Mouse (Mus musculus) large intestine, adult 2 months (tissue): Measurements from ENCODE around the gene Map4k5. TPM values are rescaled to one million over a fixed set of nuclear protein-coding genes. Genes with fewer than 3 reads are reported as not detected.

Source experiments
- DNase-seq: peaks from one replicate; pipeline ENCODE4 v3.0.0-alpha.2; 2012; ENCODE audit warnings: low read depth, low spot score
- WGBS: fragments of 180-500 bp; shearing (Covaris S2); methylation state at CpG from one replicate; pipeline ENCODE4 v1.1.7; 2018; 5-methylcytosine and 5-hydroxymethylcytosine counted together
- polyA plus RNA-seq: library from polyadenylated mRNA; depleted of rRNA; stranded (reverse); fragments of >200 nt; gene quantifications from 2 replicates; pipeline ENCODE4 v1.2.3, GENCODE M21; 2012; rRNA removed

The Map4k5 gene
- 2.0 and 2.4 TPM in 2 replicates for polyA plus RNA-seq

DNA sequence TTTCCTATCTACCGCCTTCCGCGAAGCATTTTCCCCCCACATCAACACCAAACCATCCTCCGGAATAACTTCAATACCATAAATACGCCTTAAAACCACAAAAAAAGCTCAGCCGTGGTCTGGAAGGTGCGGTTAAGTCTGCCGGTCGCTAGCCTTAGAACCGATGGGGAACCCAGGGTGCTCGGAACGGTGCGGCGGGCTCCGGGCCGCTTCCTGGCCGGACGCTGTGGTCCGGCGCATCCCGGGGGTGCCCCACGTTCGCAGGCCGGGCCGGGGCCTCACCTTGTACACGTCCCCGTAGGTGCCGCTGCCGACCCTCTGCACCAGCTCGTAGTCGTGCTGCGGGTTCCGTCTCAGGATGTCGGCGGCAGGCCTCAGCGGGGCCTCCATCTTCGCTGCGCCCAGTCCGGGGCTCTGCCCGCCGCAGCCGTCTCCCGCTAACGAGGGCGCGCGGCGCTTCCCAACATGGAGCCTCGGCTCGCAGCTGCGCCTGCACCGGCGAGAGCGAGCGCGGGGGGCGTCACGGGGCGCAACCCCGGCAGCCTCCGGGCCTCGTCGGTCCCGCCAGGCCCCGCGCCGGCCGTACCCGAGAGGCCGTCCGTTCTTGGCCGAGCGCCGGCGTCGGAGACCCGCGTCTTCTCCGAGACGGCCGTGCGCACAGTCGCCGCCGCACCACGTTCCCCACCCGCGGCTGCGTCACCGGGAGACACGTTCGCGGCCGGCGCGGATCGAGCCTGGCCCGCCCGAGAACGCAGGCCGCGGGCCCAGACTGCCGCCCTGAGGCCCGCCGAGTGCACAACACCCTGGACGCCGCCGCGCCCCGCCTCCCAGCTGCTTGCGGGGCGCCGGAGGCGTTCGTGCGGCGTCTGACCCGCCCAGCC is at the start of gene Map4k5, which contains the start of gene Atl1:
Gene Map4k5, minus strand, starts transcription at position 830 of the 881 bp plus-strand sequence.
Gene Atl1, plus strand, starts transcription at position 244 of the 881 bp plus-strand sequence.
- WGBS = under 1% methylated on average over 118 of the region's 118 CpGs
- peak; percentile 48 for DNase-seq

DNA sequence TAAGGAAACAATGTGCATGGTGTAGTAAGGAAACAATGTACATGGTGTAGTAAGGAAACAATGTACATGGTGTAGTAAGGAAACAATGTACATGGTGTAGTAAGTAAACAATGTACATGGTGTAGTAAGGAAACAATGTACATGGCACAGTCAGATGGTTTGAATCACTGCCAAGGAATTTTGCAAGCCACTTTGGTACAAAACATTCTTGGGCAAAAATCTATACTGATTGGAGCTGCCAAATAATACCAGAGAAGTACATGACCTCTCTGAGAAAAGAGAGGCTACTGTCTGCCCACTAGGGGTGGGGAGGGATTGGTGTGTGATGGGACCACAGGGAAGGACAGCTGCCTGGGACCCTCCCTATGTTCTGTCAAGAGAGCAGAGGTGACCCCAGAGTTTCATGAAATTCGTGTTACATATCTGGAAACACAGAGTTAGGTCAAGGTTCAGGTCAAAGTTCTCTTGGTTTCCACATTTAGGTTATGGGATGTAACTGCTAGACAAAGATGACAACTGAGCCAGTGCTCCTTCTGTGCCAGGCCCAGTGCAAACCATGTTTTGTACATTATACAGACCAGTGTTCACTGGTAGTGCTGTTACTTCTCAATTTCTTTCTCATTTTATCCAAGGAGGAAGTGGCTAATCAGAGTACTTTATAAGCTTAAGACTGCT is 48.8 kb upstream of the Map4k5 start:
- 24% methylated on average over 1 of the region's 1 CpGs for WGBS
- DNase-seq = no peak

DNA sequence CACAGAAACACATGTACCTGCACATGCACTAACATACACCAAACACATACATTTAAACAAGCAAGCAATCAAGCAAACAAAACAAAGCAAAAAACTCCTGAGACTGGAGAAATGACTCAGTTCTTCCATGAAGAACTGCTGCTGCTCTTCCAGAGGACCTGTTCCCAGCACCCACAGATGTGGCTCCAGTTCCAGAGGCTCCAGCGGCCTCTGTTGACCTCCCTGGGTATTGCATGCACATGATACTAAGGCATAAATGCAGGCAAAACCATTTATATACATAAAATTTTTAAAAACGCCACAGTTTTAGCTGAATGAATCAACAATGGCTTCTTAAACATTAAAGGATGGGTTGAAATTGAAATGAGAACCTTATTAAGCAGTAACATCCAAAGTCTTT is 46.3 kb upstream of the Map4k5 start:
- DNase-seq = no peak
- WGBS = 84% methylated on average over 2 of the region's 2 CpGs

DNA sequence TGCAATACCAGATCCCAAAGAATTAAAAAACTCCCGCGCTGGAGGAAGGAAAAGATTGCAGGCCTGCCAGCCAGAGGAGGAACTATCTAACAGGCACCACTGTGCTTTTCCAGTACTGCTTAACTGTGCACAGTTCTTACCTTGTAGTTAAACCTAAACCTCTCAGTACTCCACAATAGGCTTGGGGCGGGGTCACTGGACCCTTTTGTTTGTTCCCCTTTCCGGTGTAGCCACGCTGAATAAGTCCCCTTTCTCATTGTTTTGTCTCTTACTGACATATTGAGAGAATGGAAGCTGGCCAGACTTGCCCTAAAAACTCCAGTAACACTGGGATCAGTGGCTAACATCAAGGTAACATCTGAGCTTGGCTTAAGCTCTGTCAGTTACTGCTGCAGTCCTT is 44.7 kb upstream of the Map4k5 start:
- 86% methylated on average over 5 of the region's 5 CpGs for WGBS
- no peak for DNase-seq

DNA sequence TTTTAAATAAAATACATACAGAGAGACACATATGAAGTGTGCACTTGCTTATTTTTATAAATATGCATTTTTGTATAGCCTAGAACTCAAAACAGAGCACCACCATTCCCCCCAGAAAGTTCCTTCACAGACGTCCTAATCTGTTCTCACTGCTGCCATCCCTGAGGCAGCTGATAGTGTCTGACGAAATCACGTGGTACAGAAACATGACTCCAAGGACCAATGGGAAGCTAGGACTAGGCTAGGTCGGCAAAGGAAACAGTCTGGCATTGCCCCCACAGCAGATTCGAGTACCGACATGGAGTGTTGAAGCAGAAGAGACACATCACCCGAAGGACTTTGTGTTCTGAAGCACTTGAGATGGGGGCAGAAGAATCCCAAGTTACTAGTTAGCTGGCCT is 33.7 kb upstream of the Map4k5 start:
- no peak for DNase-seq
- WGBS = 66% methylated on average over 7 of the region's 7 CpGs

DNA sequence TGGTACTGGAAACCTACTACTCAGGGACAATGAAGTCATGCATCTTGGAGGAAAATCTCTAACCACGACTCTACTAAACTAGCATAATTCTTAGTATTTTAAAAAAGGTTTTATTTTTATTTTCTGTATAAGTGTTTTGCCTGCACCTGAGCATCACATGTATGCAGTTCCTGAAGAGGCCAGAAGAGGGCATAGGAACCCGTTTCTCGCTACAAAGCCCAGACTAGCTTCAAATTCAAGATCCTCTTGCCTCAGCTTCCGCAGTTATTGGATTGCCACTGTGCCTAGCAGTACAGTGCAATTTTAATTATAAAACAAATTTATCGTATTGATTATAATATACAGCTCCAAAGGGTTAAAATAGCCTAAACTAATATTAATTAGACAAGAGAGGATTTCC is 31.0 kb upstream of the Map4k5 start:
- DNase-seq = no peak
- WGBS = 14% methylated on average over 5 of the region's 5 CpGs

DNA sequence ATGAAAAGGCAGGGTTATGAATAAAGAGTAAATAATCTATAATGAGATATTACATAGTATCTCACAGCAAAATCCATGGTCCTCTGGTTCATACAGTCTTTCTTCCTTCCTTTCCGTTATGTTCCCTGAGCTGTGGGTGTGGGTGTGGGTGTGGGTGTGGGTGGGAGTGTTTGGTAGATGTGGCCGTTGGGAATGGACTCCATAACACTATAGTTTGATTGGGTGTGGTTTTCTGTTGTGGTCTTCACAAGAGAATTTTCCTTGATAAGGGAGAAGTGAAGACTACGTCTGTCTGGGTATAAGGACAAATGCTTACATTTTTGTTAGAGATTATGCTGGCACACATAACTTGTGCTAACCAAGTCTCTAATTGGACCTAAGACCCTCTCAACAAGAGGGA is 30.6 kb upstream of the Map4k5 start:
- WGBS = 36% methylated on average over 3 of the region's 3 CpGs
- DNase-seq = no peak

DNA sequence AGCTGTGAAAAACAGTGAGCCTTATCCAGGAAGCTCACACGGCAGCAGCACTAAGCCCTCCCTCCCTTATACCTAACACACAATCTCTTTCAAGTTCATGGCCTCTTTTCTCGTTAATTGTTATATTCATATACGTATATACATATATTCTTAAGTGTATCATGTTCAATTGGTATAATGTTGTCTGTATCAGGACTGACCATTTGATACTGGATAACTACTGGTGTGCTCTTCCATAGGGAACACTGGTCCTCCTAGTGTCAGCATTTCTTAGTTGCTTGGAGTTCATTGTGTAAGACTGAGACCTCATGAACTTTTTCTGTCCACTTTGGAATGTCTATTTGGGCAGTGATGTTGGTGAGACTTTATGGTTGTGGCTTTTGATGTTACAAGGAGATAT is 30.1 kb upstream of the Map4k5 start:
- no peak for DNase-seq
- WGBS = 80% methylated on average over 3 of the region's 3 CpGs

DNA sequence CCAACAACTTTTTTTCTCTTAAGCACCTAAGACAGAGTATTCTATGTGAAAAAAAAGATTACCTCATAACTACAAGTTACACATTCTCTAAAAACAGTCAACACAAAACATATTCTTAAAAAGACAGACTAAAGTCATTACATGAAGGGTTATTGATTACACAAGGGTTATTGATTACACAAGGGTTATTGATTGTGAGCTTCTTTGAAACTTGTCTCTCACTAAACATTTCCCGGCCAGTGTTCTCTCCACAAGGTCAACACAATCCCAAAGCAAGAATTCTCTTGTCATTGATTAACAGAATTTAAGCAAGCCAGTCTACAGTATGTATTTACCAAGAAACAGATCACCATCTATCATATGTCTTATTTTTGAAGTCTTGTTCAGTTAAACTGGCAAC is 29.1 kb upstream of the Map4k5 start:
- no peak for DNase-seq
- WGBS = 36% methylated on average over 1 of the region's 1 CpGs

DNA sequence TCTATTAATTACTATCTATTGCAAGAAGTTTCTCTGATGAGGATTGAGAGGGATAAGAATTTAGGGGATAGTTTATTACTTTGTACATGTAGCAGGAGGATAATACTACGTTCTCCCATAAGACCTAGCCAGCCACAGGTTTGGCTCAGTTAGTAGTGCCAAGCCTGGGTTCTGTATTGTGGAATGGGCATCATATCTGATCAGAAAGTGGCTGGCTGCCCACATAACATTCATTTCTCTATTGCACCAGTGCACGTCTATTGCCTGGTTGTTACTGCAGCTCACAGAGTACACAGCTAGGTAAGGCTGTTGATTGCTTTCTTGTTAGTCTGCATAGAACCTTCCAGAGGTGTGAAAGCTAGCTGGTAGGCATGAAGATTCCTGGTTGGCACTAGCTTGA is 24.9 kb upstream of the Map4k5 start:
- 69% methylated on average over 2 of the region's 2 CpGs for WGBS
- no peak for DNase-seq

DNA sequence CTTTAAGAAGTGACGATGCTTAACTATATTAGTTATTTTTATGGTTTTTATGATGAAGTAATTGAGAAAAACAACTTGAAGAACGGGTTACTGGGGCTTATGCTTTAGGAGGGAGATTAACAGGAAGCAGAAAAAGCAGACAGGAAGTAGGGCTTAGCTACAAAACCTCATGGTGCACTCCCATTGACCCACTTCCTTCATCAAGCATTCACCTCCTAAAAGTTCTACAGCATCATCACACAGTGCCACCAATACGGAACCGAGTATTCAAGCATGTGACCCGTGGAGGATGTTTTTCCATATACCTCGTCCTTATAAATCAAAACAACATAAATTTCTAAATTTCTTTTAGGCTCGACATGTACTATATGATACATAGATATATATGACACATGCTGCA is 19.7 kb upstream of the Map4k5 start:
- 78% methylated on average over 7 of the region's 7 CpGs for WGBS
- DNase-seq = no peak

DNA sequence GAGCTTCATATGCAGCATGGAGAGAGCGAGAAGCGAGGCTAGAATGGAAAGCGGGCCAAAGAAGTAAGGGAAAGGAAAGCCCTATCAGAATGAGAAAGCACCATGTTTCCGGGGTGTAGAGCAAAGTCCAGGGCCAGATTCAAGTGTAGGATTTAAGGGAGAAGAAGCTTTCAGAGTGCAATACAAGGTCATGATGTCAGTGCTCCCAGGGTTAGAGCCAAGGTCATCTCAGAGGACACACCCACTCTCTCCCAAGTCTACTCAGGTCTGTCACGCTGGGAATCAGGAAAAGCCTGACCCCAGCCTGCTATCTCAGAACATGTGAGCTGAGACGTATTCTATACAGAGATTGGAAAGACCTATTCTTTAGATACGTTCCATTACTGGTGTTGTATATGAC is 18.9 kb upstream of the Map4k5 start:
- 84% methylated on average over 7 of the region's 7 CpGs for WGBS
- no peak for DNase-seq

DNA sequence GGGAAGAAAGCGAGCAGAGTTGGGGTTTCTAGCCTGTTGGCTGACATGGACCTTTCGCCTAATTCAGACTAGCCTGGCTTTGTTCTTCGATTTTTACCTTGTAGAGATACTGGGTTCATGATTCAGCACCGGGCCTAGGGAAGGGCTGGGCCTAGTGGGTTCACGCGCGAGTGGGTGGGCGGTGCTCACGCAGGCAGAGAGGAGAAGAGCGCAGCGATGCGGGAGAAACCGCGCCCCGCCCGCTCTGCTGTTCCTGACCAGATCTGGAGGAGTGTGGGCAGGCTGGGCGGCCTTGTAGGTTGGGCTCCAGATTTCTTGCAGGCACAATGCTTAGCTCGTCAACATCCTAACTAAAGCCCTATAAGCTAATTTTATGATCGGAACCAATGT is 15.5 kb upstream of the Map4k5 start:
- 68% methylated on average over 19 of the region's 19 CpGs for WGBS
- no peak for DNase-seq

DNA sequence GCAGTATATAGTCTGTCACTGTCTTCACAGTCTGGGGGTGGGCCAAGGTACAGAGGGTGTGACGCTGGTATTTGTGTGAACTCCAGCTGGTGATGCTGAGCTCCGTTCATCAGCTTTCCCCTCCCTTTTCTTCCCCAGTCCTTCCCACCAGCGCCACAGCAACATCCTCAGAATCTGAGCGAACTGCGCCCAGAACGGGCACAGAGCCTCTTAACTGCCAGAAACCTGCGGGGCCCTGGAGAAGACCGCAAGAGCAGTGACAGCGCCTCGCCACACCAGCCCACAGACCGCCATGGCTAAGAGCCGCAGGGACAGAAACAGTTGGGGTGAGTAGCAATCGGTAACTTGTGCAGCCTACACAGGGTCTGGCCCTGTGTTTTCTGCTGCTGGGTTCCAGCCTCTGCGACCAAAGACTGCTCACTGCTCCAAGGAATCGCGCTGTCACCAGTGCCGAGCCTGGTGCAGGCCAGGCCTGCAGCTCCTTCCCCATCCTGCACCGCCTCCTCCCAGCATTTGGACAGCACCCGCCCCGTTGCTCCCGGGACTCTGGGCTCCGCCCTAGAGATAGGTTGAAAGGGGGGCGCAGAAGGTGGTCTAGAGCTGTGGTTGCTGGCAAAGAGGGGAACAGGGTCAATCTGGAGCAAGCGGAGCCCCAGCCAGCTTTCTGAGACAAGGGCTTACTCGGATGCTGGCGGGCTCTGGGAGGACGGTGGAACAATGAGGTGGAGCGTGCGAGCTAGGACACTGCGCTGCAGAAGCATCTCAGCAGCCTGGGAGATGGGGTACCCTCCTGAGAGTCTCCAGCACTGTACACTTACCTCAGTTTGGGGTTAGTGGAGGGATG is 14.9 kb upstream of the Map4k5 start:
- 43% methylated on average over 30 of the region's 30 CpGs for WGBS

DNA sequence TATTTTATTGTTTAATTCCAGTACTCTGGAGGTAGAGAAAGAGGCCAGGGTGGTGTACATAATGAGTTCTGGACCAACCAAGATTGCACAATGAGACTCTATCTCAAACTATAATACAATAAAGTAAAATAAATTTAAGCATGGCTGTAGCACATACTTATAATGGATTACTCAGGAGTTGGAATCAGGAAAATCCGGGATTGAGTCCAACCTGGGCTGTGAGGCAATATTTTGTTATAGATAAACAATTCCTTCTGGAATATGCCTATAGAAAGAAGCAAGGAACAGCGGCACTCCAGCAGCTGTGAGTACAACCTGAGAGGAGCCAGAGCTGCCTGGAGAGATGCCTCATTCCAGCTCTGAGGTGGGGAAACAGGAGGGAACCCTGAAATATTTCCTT is 12.0 kb upstream of the Map4k5 start:
- 13% methylated on average over 2 of the region's 2 CpGs for WGBS
- DNase-seq = no peak

More for the DNA sequence above, 14.9 kb upstream of the Map4k5 start:
- DNase-seq = no peak

DNA sequence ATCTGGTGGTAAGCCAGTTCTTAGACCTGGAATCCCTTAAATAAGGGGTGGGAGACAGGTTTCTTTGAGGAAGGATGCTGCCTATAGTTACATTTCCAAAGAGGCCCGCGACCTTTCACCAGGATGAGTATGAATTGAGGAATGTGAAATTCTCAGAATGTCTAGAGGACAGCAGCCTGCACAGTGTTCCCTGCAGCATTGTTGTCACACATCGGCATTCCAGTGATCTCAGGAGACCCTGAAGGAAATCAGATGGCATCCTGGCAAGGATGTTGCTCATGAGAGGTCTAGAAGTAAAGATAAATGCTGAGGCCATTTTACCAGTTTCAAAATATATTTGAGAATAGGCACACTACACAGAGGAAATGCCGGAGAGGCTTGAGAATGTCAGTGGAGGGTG is 5.1 kb upstream of the Map4k5 start:
- no peak for DNase-seq
- 84% methylated on average over 4 of the region's 4 CpGs for WGBS

DNA sequence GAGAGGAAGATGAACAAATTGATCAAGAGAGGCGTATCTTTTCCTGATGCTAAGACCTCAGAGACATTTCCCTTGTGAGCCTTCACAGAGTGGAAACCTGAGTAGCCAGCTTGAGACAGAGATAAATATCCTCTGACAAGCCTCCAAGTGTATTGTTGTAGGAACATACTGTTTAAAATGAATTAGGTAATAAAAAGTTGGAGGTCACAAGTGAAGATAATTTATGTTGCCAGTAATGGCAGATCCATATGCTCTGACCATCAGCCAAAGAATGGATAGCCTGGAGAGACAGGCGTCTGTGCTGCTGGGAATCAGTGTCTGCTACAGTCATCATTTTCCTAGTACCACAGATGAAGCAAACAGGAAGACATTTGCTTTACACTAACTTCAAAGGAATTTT is 2.0 kb upstream of the Map4k5 start:
- 84% methylated on average over 2 of the region's 2 CpGs for WGBS
- DNase-seq = no peak

DNA sequence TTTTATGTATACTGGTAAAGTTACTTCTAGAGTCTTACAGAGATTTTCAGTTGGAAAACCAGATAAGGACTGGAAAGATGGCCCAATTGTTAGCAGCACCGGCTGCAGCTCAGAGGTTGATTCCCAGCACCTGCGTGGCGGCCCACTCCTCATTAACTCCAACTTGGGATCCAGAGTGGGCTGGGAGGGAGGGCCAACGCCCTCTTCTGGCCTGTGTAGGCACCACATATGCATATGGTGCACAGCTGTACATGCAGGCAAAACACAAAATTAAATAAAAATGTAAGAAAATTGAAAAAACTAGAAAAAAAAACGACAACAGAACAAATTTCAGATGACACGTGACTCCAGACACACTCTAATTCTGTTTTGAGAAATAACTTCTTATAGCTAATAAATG is 927 bp upstream of the Map4k5 start:
- 65% methylated on average over 6 of the region's 6 CpGs for WGBS
- no peak for DNase-seq

DNA sequence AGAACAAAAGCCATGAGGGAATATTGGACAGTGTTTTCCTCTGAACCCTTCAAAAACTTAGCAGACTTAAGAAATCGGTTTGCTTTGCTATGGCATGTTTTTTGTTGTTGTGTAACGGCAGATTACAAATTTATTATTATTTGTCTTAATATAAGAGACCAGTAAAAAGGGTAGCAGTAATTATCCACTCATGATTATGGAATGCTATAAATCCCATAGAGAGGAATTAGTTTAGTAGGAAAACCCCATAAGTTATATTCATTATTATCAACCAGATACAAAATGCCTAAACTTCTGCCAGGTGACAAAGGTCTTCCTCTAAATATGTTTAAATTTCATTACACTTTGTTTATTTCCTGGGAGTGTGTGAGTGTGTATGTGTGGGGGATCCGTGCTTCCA is 1.3 kb downstream of the Map4k5 start:
- DNase-seq = no peak
- 31% methylated on average over 3 of the region's 3 CpGs for WGBS

DNA sequence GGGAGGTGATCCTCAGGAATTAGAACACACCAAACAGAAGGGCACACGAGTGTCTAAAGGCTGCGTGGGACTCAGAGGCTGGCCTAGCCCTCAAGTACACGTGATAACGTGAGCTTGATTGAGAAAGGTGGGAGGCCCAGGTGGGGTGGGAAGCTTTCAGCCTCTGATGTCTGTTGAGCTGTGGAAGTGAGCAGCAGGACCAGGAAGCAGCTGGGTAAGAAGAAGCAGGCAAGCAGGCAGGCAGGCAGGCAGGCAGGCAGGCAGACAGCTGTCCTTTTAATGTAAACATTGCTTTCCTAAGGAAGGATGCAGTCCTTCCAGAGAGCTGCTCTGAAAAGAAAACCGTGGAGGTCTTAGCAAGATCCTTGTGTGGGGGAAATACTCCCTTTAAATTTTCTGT is 2.5 kb downstream of the Map4k5 start:
- no peak for DNase-seq
- 17% methylated on average over 5 of the region's 5 CpGs for WGBS
